Mouse (Mus musculus): ENCODE data around the gene Nicn1.
A peak's percentile ranks its signal among the peaks of the same experiment; 100 is the strongest.

Nicn1 gene

DNA sequence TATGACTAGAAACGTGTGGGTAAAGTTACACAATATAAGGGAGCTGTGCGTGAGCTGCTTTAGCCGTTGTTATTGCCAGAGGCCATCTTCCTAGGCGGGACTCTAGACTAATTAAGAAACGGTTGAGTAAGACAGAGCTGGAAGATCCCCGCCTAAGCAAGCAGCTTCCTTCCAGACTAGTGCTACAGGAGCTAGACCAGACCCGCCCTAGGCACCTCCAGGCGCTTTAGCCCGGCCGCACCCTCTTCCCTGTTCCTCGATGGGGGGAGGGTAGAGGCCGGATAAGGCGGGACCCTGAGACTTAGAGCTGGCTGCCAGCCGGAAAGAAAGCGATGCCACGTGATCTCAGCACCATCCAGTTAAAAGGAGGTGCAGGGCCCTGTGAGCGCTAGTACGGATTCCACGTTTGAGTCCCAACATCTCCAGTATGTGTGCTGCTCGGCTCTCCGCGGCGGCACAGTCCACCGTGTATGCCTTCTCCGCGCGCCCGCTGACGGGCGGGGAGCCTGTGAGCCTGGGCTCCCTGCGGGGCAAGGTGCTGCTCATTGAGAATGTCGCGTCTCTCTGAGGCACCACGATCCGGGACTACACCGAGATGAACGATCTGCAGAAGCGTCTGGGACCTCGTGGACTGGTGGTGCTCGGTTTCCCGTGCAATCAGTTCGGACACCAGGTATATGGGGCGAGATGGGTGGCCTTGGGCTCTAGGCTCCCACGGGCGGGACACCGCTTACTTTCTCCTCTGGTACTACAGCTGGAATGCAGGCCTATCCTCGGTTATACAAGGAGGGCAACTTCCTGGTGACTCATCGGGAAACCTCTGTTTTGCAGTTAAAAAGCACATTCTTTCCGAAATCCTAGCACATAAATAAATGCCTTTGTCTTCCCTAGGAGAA is 48.9 kb downstream of the Nicn1 start, which contains the start of gene Gpx1:
TSS of gene Gpx1 (plus strand) at position 18 of the 896 bp plus-strand sequence.
- DNase-seq, result peak; percentile 78

DNA sequence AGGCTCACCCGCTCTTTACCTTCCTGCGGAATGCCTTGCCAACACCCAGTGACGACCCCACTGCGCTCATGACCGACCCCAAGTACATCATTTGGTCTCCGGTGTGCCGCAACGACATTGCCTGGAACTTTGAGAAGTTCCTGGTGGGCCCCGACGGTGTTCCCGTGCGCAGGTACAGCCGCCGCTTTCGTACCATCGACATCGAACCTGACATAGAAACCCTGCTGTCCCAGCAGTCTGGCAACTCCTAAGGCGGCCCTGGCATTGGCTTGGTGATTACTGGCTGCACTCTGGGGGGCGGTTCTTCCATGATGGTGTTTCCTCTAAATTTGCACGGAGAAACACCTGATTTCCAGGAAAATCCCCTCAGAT is 49.6 kb downstream of the Nicn1 start:
- no peak for DNase-seq

DNA sequence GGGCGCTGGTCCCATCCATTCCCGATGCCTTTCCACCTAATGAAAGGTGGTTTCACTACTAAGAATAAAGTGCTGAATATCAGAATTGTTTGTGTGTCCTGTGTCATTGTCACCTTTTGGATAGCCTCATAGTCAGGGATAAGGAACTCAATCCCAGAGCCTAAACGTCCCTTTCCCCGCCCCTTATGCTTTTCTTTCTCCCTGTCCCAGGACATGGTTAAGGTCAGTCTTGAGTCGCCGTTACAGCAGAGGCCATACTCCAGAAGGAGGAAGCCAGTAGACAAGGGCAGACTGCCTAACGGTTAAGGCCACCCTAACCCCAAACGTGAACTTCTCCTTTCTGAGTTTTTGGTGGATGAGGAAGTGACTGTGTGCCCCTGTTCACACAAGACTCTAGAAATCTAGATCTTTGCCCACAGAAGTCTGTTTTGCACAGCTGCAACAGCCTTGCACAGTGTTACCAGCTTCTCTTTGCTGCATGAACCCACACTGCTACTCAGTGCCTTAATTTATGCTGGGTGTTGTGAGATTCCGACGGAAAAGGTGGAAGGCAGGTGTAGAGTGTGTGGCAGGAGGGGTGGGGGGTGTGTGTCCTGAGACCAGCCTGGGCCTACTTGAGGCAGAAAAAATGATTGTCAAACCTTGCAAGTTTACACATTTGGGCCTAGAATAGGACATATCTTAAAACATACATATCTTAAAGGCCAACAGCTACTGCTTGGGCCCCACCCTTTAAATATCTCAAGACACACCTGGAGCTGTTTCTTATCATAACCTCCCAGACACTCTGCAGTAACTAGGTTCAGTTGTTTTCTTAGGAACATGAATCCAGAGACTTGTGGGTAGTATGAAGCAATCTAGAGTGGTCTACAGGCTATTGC is 50.3 kb downstream of the Nicn1 start:
- DNase-seq, result no peak

DNA sequence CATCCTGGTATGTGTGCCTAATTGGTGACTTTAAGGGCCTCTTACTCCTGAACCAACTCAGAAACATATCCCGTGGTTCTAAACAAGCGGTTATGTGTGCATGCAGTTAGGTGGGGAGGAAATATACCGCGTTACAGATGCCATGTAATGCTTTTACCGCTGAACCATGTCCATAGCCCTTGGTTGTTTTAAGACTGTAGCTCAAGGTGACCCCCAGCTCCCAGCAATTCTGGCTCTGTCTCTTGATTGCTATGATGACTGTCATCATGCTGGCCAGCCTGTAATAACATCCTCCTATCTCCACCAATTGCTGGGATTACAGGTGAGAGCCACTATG is 50.9 kb downstream of the Nicn1 start:
- DNase-seq, result no peak

DNA sequence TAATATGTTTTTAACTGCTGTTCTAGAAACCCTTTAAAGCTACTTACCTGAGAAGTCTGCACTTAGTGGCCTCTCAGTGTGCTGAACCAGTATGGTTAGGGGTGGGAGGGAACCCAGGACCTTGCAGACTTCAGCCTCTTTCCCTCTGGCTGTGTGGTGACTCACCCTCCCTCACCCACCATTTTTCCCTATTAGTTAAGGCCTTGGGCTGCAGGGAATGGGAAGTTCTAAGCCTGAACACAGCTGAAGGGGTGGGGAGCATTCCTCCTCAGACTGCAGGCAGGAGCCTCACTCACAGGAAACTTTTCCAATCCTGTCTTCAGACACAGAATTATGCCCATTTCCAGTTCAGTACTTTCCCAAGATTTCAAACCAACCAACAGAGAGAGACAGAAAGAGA is 51.6 kb downstream of the Nicn1 start:
- no peak for DNase-seq

DNA sequence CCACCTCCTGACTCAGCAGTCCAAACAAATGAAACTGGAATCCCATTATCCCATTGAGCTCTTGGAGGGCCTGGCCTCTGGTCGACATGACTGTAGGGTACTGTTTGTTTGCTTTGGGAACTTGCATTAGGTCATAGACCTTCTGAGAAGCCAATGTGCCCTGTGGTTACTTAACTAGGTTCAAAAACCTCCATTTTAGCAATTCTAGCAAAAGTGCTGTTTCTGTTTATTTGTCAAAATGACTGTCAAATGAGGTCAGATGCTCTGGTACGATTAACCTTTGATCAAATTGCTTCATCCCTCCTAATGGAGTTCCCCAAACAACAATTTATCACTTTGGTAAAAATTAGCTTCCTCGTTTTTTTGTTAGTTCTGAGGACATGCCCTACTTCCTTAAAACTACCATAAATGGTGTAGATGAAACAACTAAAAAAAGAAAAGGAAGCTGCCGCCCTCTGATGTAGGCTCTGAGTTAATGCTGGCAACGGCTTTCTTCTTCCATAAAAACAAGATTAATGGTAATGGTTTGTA is 52.1 kb downstream of the Nicn1 start:
- no peak for DNase-seq

DNA sequence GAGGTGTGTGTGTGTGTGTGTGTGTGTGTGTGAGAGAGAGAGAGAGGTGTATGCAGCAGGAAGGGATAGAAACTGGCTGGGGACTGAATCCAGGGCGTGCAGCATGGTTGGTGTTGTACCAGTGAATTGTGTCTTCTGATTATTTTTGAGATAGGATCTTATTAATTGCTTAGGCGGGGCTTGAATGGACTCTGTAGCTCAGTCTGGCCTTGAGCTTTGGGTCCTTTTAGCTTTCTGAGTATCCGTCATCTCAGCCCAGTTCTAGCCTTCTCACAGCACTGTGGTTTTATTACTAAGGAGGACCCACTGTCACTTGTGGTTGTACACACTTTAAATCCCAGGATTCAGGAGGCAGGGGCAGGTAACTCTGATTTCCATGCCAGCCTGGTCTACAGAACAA is 53.1 kb downstream of the Nicn1 start:
- DNase-seq, result no peak

DNA sequence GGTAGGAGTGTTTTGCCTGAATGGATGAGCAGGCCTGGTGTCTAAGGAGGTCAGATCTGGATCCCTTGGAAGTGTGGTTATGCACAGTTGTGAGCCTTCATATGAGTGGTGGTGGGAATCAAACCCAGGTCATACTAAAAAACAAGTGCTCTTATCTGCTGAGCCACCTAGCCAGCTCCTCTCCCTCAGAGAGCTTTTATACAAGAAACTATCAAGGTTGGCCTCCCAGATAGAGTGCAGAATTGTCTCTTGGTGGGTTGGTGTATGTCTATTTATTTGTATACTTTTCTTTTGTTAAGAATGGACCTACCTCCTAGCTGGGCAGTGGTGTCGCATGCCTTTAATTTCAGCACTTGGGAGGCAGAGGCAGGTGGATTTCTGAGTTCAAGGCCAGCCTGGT is 53.6 kb downstream of the Nicn1 start:
- DNase-seq, result no peak

DNA sequence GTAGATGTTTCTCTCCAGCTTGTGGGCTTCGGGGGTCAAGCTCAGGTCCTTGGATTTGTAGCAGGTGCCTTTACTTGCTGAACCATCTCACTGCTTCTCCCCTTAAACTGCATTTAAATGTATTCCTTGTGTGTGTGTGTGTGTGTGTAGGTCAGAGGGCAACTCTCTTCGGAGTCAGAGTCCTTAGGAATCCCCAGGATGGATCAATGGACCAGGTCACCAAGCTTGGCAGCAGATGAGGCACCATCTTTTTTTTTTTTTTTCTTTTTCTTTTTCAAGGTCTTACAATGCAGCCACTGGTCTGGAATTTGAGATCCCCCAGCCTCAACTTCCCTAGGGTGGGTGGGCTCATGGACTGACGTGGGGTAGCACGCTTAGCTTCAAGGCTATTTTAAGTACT is 54.2 kb downstream of the Nicn1 start:
- no peak for DNase-seq

Data from right cerebral cortex, postnatal 14 days (tissue).